Mouse (Mus musculus): ENCODE measurements around the gene Zfp638. TPM values are rescaled to one million over a fixed set of nuclear protein-coding genes. Genes with fewer than 3 reads are reported as not detected.

Zfp638 gene
- polyA plus RNA-seq, 1 experiment from 2014 or later = 94.4 TPM

- no peaks in the 10 kb centered on the region for H3K4me1 ChIP-seq (ENCODE audit: control insufficient read depth, insufficient read depth, low read length)
- H3K9me3 ChIP-seq (ENCODE audit: control insufficient read depth, low read depth, low read length) = no peaks in the 10 kb centered on the region
- 83% methylated on average over 2 of the region's 2 CpGs for WGBS
Measured at GRCm38 (mm10) chr6:83838046-83838445, 28.9 kb upstream of the Zfp638 start.

DNA sequence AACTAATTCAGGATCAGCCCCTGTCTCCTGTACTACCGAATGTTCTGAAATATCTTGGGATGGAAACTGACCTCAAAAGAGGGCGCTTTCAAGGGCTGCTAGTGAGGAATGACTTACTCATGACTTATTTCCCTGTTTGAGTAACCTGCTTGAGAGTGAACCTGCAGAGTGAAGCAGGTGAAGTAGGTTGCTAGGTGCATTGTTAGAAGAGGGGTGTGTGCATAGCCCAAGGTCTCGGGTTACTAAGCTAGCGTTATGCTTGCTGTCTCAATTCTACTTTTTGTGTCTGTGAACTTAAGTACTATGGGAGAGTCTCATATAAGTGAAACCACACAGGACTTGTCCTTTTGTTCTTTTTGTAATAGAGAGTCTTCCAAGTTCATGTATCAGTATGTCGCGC lies 26.8 kb upstream of the Zfp638 start:
- Histone ChIP-seq H3K9ac (replicated peaks; ENCODE audit: low read depth, low read length) (no peak overlapping the region), H3K4me3 (ENCODE audit: low read depth, low read length) (no peak overlapping the region), H3K27me3 (ENCODE audit: control insufficient read depth, insufficient read depth, low read length) (no peaks in the 10 kb centered on the region), H3K4me2 (replicated peaks; ENCODE audit: low read depth, low read length) (no peak overlapping the region), H3K27ac (ENCODE audit: low read length) (no peak overlapping the region), H3K9me3 (ENCODE audit: control insufficient read depth, low read depth, low read length) (no peaks in the 10 kb centered on the region), H3K36me3 (ENCODE audit: control insufficient read depth, insufficient read depth, low read length) (no peaks in the 10 kb centered on the region), H3K4me1 (ENCODE audit: control insufficient read depth, insufficient read depth, low read length) (no peaks in the 10 kb centered on the region)
- no peak for ATAC-seq (ENCODE audit: insufficient number of reproducible peaks, insufficient read depth, low FRiP score, low read depth)
- 70% methylated on average over 6 of the region's 6 CpGs for WGBS

More at GRCm38 (mm10) chr6:83838046-83838445, 28.9 kb upstream of the Zfp638 start:
- Histone ChIP-seq H3K27me3 (ENCODE audit: control insufficient read depth, insufficient read depth, low read length) (no peaks in the 10 kb centered on the region), H3K4me2 (replicated peaks; ENCODE audit: low read depth, low read length) (no peak overlapping the region), H3K36me3 (ENCODE audit: control insufficient read depth, insufficient read depth, low read length) (no peaks in the 10 kb centered on the region), H3K27ac (ENCODE audit: low read length) (no peak overlapping the region), H3K4me3 (ENCODE audit: low read depth, low read length) (no peak overlapping the region), H3K9ac (replicated peaks; ENCODE audit: low read depth, low read length) (no peak overlapping the region)
- no peak for ATAC-seq (ENCODE audit: insufficient number of reproducible peaks, insufficient read depth, low FRiP score, low read depth)

GRCm38 (mm10) chr6:83844913-83845312 lies 22.0 kb upstream of the Zfp638 start:
- Histone ChIP-seq H3K9me3 (ENCODE audit: control insufficient read depth, low read depth, low read length) (no peaks in the 10 kb centered on the region), H3K27ac (ENCODE audit: low read length) (no peak overlapping the region), H3K4me1 (ENCODE audit: control insufficient read depth, insufficient read depth, low read length) (no peaks in the 10 kb centered on the region), H3K27me3 (ENCODE audit: control insufficient read depth, insufficient read depth, low read length) (no peaks in the 10 kb centered on the region), H3K36me3 (ENCODE audit: control insufficient read depth, insufficient read depth, low read length) (no peaks in the 10 kb centered on the region), H3K4me2 (replicated peaks; ENCODE audit: low read depth, low read length) (no peak overlapping the region), H3K9ac (replicated peaks; ENCODE audit: low read depth, low read length) (no peak overlapping the region), H3K4me3 (ENCODE audit: low read depth, low read length) (no peak overlapping the region)
- ATAC-seq (ENCODE audit: insufficient number of reproducible peaks, insufficient read depth, low FRiP score, low read depth) = no peak
- 88% methylated on average over 10 of the region's 10 CpGs for WGBS

DNA sequence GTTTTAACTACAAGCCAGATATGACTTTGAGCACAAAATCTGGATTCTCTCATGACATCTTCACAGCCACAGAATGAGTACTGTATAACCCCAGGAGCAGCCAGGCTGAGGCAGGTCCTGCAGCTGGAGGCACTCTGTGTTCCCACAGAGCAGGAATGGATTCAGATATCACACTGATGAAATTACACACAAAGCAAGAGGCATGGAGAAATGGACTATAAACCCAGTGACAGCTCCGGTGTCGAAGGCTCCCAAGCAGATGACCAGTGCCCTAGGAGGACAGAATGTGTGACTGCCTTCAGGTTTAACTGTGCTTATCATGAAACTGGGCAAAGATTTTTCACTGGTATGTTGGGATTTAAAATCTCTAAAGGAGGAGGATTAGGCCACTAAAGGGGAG lies 20.8 kb upstream of the Zfp638 start:
- 89% methylated on average over 2 of the region's 2 CpGs for WGBS
- H3K27me3 ChIP-seq (ENCODE audit: control insufficient read depth, insufficient read depth, low read length) = no peaks in the 10 kb centered on the region
- no peak overlapping the region for H3K27ac ChIP-seq (ENCODE audit: low read length)
- no peak overlapping the region for H3K4me3 ChIP-seq (ENCODE audit: low read depth, low read length)
- H3K9me3 ChIP-seq (ENCODE audit: control insufficient read depth, low read depth, low read length) = no peaks in the 10 kb centered on the region
- H3K4me1 ChIP-seq (ENCODE audit: control insufficient read depth, insufficient read depth, low read length) = no peaks in the 10 kb centered on the region
- no peak for ATAC-seq (ENCODE audit: insufficient number of reproducible peaks, insufficient read depth, low FRiP score, low read depth)
- no peak overlapping the region for H3K9ac ChIP-seq (replicated peaks; ENCODE audit: low read depth, low read length)
- H3K4me2 ChIP-seq (replicated peaks; ENCODE audit: low read depth, low read length) = no peak overlapping the region
- no peaks in the 10 kb centered on the region for H3K36me3 ChIP-seq (ENCODE audit: control insufficient read depth, insufficient read depth, low read length)

DNA sequence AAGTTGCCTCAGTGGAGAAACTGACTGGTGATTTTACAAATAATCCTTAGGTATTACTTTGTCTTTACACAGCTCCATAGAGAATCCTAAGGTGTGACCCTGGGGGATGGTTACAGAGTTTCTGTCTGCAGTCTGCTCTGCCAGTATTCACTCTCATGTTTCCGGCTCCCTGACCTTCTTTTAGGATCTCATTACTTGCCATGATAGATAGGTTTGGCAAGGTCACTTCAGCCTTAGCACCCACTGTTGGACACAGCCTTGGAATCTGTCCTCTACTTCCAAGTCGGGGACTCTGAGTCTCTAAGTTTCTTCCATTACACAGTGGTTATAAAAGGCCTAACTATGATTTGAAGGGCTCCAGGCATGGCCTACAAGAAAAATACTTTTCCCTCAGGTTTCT lies 17.5 kb upstream of the Zfp638 start:
- ATAC-seq (ENCODE audit: insufficient number of reproducible peaks, insufficient read depth, low FRiP score, low read depth) = no peak
- no peak overlapping the region for H3K9ac ChIP-seq (replicated peaks; ENCODE audit: low read depth, low read length)
- H3K4me2 ChIP-seq (replicated peaks; ENCODE audit: low read depth, low read length) = no peak overlapping the region
- H3K9me3 ChIP-seq (ENCODE audit: control insufficient read depth, low read depth, low read length) = no peaks in the 10 kb centered on the region
- no peaks in the 10 kb centered on the region for H3K4me1 ChIP-seq (ENCODE audit: control insufficient read depth, insufficient read depth, low read length)
- no peaks in the 10 kb centered on the region for H3K36me3 ChIP-seq (ENCODE audit: control insufficient read depth, insufficient read depth, low read length)
- WGBS = 68% methylated on average over 2 of the region's 2 CpGs
- no peak overlapping the region for H3K4me3 ChIP-seq (ENCODE audit: low read depth, low read length)
- H3K27me3 ChIP-seq (ENCODE audit: control insufficient read depth, insufficient read depth, low read length) = no peaks in the 10 kb centered on the region
- H3K27ac ChIP-seq (ENCODE audit: low read length) = no peak overlapping the region

DNA sequence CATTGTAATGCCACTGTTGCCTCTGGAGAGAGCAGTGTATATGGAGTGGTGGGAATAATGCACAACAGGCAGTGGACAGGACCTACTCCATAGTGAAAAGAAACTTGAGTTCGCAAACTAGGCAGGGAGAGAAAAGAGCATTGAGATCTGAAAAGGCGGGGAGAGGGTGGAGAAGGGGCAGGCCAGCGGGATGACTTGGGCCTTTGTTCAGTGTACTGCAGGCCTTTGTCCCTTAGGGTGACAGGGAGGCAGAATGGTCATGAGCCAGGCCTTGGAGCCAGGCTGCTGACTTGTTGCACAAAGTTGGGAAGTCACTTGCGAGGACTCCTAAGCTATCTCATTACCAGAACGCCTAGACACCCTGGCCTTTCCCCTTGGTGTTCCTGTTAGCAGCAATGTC lies 9.4 kb upstream of the Zfp638 start:
- Histone ChIP-seq H3K4me3 (ENCODE audit: low read depth, low read length) (no peak overlapping the region), H3K27me3 (ENCODE audit: control insufficient read depth, insufficient read depth, low read length) (no peaks in the 10 kb centered on the region), H3K4me1 (ENCODE audit: control insufficient read depth, insufficient read depth, low read length) (no peaks in the 10 kb centered on the region), H3K27ac (ENCODE audit: low read length) (no peak overlapping the region), H3K4me2 (replicated peaks; ENCODE audit: low read depth, low read length) (no peak overlapping the region), H3K9ac (replicated peaks; ENCODE audit: low read depth, low read length) (no peak overlapping the region), H3K36me3 (ENCODE audit: control insufficient read depth, insufficient read depth, low read length) (no peaks in the 10 kb centered on the region), H3K9me3 (ENCODE audit: control insufficient read depth, low read depth, low read length) (no peaks in the 10 kb centered on the region)
- no peak for ATAC-seq (ENCODE audit: insufficient number of reproducible peaks, insufficient read depth, low FRiP score, low read depth)
- WGBS = 71% methylated on average over 5 of the region's 5 CpGs

DNA sequence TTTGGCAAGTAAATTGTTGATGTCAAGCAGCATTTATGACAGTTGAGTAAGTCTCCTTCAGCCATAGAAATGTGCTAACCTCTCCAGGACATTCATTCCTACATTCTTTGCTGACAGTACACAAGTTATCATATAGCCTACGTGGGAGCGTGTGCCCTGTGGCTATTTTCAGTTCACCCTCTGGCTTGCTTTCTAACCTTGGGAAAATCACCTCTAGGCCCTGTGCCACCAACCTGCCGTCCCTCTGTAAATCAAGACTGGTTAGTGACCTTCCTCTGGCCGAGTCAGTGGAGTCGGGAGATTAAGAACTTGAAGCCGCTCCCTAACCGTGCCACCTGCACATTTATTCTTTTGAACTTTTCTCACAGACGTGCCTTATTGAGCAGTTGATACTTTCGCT lies 6.9 kb upstream of the Zfp638 start:
- Histone ChIP-seq H3K27ac (ENCODE audit: low read length) (no peak overlapping the region), H3K9me3 (ENCODE audit: control insufficient read depth, low read depth, low read length) (no peaks in the 10 kb centered on the region), H3K4me1 (ENCODE audit: control insufficient read depth, insufficient read depth, low read length) (no peaks in the 10 kb centered on the region), H3K4me2 (replicated peaks; ENCODE audit: low read depth, low read length) (no peak overlapping the region), H3K36me3 (ENCODE audit: control insufficient read depth, insufficient read depth, low read length) (no peaks in the 10 kb centered on the region), H3K9ac (replicated peaks; ENCODE audit: low read depth, low read length) (no peak overlapping the region), H3K27me3 (ENCODE audit: control insufficient read depth, insufficient read depth, low read length) (no peaks in the 10 kb centered on the region), H3K4me3 (ENCODE audit: low read depth, low read length) (no peak overlapping the region)
- ATAC-seq (ENCODE audit: insufficient number of reproducible peaks, insufficient read depth, low FRiP score, low read depth) = no peak
- WGBS = 84% methylated on average over 9 of the region's 9 CpGs

GRCm38 (mm10) chr6:83863538-83863937 lies 3.4 kb upstream of the Zfp638 start:
- no peak overlapping the region for H3K9ac ChIP-seq (replicated peaks; ENCODE audit: low read depth, low read length)
- H3K27ac ChIP-seq (ENCODE audit: low read length) = no peak overlapping the region
- H3K9me3 ChIP-seq (ENCODE audit: control insufficient read depth, low read depth, low read length) = no peaks in the 10 kb centered on the region
- H3K27me3 ChIP-seq (ENCODE audit: control insufficient read depth, insufficient read depth, low read length) = no peaks in the 10 kb centered on the region
- H3K36me3 ChIP-seq (ENCODE audit: control insufficient read depth, insufficient read depth, low read length) = no peaks in the 10 kb centered on the region
- no peak overlapping the region for H3K4me3 ChIP-seq (ENCODE audit: low read depth, low read length)
- no peaks in the 10 kb centered on the region for H3K4me1 ChIP-seq (ENCODE audit: control insufficient read depth, insufficient read depth, low read length)
- no peak overlapping the region for H3K4me2 ChIP-seq (replicated peaks; ENCODE audit: low read depth, low read length)
- WGBS = 67% methylated on average over 4 of the region's 4 CpGs
- ATAC-seq (ENCODE audit: insufficient number of reproducible peaks, insufficient read depth, low FRiP score, low read depth) = no peak

DNA sequence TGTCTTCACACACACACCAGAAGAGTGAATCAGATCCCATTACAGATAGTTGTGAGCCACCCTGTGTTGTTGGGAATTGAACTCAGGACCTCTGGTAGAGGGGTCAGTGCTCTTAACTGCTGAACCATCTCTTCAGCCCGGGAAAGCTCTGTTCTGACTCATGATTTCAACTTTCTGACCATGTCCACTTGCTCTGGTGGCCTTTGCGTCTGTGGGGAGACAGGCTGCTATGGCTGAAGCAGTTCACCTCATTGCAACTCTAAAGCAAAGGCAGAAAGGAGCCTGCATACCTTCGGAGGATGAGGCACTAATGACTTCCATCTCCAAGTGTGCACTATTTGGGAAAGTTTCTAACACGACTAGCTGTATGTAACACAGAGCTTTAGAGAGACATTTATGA lies 486 bp upstream of the Zfp638 start:
- no peak overlapping the region for H3K27ac ChIP-seq (ENCODE audit: low read length)
- H3K27me3 ChIP-seq (ENCODE audit: control insufficient read depth, insufficient read depth, low read length) = no peaks in the 10 kb centered on the region
- no peaks in the 10 kb centered on the region for H3K36me3 ChIP-seq (ENCODE audit: control insufficient read depth, insufficient read depth, low read length)
- H3K4me3 ChIP-seq (ENCODE audit: low read depth, low read length) = peak overlapping the region; percentile 57; the same call in 1 of the 2 replicates
- 33% methylated on average over 4 of the region's 4 CpGs for WGBS
- peak overlapping the region; percentile 99 for H3K4me2 ChIP-seq (replicated peaks; ENCODE audit: low read depth, low read length)
- no peaks in the 10 kb centered on the region for H3K9me3 ChIP-seq (ENCODE audit: control insufficient read depth, low read depth, low read length)
- no peak overlapping the region for H3K9ac ChIP-seq (replicated peaks; ENCODE audit: low read depth, low read length)
- no peaks in the 10 kb centered on the region for H3K4me1 ChIP-seq (ENCODE audit: control insufficient read depth, insufficient read depth, low read length)
- no peak for ATAC-seq (ENCODE audit: insufficient number of reproducible peaks, insufficient read depth, low FRiP score, low read depth)

All from stomach, embryonic 14.5 days (tissue).